ENCODE assay signal across 7 mouse cellular contexts in the genomic region with DNA sequence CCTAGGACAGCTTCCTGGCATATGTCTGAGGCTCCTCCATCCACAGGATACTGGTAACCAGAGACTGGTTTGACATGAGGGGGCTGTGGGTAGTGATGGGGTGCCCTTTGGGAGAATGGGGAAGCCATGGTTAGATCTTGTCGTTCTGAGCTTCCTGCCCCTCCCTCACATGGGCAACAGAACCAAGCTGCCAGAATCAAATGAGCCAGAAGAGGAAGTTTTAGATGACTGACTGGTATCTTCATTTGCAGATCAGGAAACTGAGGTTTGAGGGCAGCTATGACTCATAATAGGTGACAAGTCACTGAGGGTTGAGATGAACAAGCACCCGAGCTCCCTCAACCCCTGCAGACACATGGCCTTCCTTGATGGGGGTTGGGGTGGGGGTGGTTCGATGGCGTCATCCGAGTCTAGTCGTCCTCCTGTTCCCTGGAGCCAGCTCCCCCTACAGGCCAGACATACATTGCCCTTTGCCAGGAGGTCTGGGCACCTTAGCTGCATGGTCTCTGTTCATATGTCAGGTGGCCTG.
A peak's percentile ranks its signal among the peaks of the same experiment; 100 is the strongest.
DNase-seq lines count a peak whose midpoint lies in the region; TF ChIP-seq lines count a peak whose summit lies in the region.

No protein-coding gene starts in this region.

- peak; percentile 42 for TF ChIP-seq CTCF in E14TG2a.4 (conservative IDR thresholded peaks at IDR 0.05; ENCODE audit: low read length)

- peaks cover 8% of the 10 kb centered on the region for H3K4me1 ChIP-seq in E14TG2a.4 (replicated peaks; ENCODE audit: low read depth, low read length)

- DNase-seq in kidney, postnatal 4 days = peak; percentile 19 to 35
- no peak for DNase-seq in kidney, adult 18-20 months
- peak; percentile 83 for DNase-seq in c-Kit-positive CD71-negative TER-119-negative erythroid progenitor cells, embryonic 14.5 days (ENCODE audit: low read depth)
- DNase-seq in lung, postnatal 4 days = peak; percentile 47 to 61
- DNase-seq in thymus, postnatal 14 days = peak; percentile 85
- no peak for DNase-seq in ovary, postnatal 36 days (ENCODE audit: low spot score)

- no peaks in the 10 kb centered on the region for H3K36me3 ChIP-seq in E14TG2a.4 (ENCODE audit: insufficient read depth, low read length)

- H3K27me3 ChIP-seq in E14TG2a.4 (ENCODE audit: insufficient read depth, low read length) = 0 out of 2 replicates have a peak, but pooled peaks cover 9% of the 10 kb centered on the region

- H3K9me3 ChIP-seq in E14TG2a.4 (ENCODE audit: low read length) = no peaks in the 10 kb centered on the region

- H3K4me3 ChIP-seq in E14TG2a.4 (replicated peaks; ENCODE audit: low read length) = no peak overlapping the region

Comparison
In these comparisons a context has a peak if more than half of its experiments do, and no peak if none do; other contexts are left out.
1. DNase-seq: peak in kidney, postnatal 4 days (2 of 2), c-Kit-positive CD71-negative TER-119-negative erythroid progenitor cells, embryonic 14.5 days (single experiment), lung, postnatal 4 days (2 of 2) and thymus, postnatal 14 days (single experiment); none in kidney, adult 18-20 months (single experiment) and ovary, postnatal 36 days (single experiment).